Mouse (Mus musculus) ES-Bruce4 (cell line): ENCODE data around the gene Scml4.

ENCODE experiments used
- CTCF ChIP-seq: IDR thresholded peaks from one replicate; pipeline ENCODE4 v1.8.1; 2011; ENCODE audit warnings: low read depth, low read length
- POLR2A ChIP-seq: IDR thresholded peaks from one replicate; pipeline ENCODE4 v1.8.1; 2011; ENCODE audit warnings: low read length; ENCODE audit not compliant: insufficient read depth

DNA sequence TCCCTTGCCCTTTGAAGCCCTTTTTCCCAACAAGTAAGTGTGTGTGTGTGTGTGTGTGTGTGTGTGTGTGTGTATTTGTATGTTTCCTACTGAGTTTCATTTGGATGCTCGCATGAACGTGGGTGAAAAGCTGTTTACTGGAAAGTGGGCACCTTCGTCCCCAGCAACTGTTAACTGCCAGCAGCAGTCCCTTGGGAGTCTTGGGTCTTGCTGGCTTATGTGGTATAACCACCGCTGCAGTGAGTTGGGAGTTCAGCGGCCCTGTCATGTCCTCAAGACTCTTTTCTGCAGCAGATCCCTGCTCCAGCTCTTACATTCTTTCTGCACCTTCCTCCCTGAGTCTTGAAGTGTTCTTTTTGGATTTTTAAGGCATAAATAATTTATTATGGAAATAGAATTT, 33.0 kb upstream of the Scml4 start:
- no peak for TF ChIP-seq POLR2A
- no peak for TF ChIP-seq CTCF
